ENCODE assay signal across 8 mouse cellular contexts in the genomic region with DNA sequence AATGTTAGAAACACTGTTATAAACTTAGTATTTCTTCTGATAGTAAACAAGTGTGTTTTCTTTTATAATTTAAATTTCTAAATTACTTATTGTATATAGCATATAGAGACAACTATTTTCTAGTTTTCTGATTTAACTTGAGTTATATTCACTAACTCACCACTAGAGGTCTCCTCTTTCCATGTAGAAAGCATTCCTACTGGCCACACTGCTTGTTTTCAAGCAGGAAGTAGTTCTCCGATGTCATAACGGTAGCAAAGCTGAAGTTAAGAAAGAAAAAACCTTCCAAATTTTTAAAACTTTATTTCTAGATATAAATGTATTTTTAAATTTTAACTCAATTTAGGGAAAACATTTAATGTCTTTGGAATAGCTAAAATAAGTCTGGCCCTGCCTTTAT. TPM values are rescaled to one million over a fixed set of nuclear protein-coding genes. Genes with fewer than 3 reads are reported as not detected.
DNase-seq lines count a peak whose midpoint lies in the region; ATAC-seq and TF ChIP-seq lines count a peak whose summit lies in the region.

No protein-coding gene starts in this region.

- no peaks in the 10 kb centered on the region for H3K36me3 ChIP-seq in lung, embryonic 14.5 days (ENCODE audit: insufficient read depth)
- no peaks in the 10 kb centered on the region for H3K36me3 ChIP-seq in heart, embryonic 16.5 days (ENCODE audit: control insufficient read depth, insufficient read depth)

- peak; percentile 76 for TF ChIP-seq CTCF in lung, embryonic 14.5 days (IDR thresholded peaks at IDR 0.05; ENCODE audit: low read depth)

- H3K4me1 ChIP-seq in lung, embryonic 14.5 days (ENCODE audit: insufficient read depth): no peaks in the 10 kb centered on the region
- H3K4me1 ChIP-seq in heart, embryonic 16.5 days (ENCODE audit: control insufficient read depth, insufficient read depth, low read length): 0 out of 2 replicates have a peak, but pooled peaks cover 2% of the 10 kb centered on the region

- peak; percentile 63 for DNase-seq in cerebellum, adult 9-10 months
- no peak for DNase-seq in cerebellum, postnatal 25 days
- peak; percentile 84 for DNase-seq in lung, embryonic 14.5 days
- no peak for DNase-seq in lung, postnatal 4 days
- DNase-seq in layer of hippocampus, adult 8-10 months (ENCODE audit: low spot score in 2 of 2): no peak
- DNase-seq in natural killer cell, adult 2 months (ENCODE audit: low spot score in 2 of 2): no peak

- H3K27ac ChIP-seq in lung, embryonic 14.5 days (ENCODE audit: low read depth): no peak overlapping the region
- H3K27ac ChIP-seq in heart, embryonic 16.5 days (ENCODE audit: low read length): no peak overlapping the region

- ATAC-seq in lung, embryonic 14.5 days (ENCODE audit: insufficient read depth): peak; percentile 75
- peak; percentile 63; the same call in 1 of the 2 replicates for ATAC-seq in heart, embryonic 16.5 days (replicated peaks; ENCODE audit: extremely low read depth, insufficient read depth, low FRiP score)
- peak; percentile 83; the same call in 1 of the 2 replicates for ATAC-seq in monocyte, adult 5-6 weeks (replicated peaks; ENCODE audit: insufficient number of reproducible peaks, low FRiP score, low TSS enrichment, poor library complexity, severe bottlenecking)

- no peaks in the 10 kb centered on the region for H3K27me3 ChIP-seq in lung, embryonic 14.5 days (ENCODE audit: insufficient read depth, low read length)
- H3K27me3 ChIP-seq in heart, embryonic 16.5 days (ENCODE audit: control insufficient read depth, insufficient read depth, low read length): no peaks in the 10 kb centered on the region

- no peak overlapping the region for H3K4me3 ChIP-seq in lung, embryonic 14.5 days (ENCODE audit: low read depth, low read length)
- H3K4me3 ChIP-seq in heart, embryonic 16.5 days (ENCODE audit: low read length): no peak overlapping the region

- no peak overlapping the region for H3K4me2 ChIP-seq in lung, embryonic 14.5 days
- no peak overlapping the region; the same call in 1 of the 2 replicates for H3K4me2 ChIP-seq in heart, embryonic 16.5 days (ENCODE audit: low read depth, low read length)

- WGBS in lung, embryonic 14.5 days: 0% methylated on average over 2 of the region's 2 CpGs
- 4% methylated on average over 2 of the region's 2 CpGs for WGBS in heart, embryonic 16.5 days

- H3K9ac ChIP-seq in lung, embryonic 14.5 days: no peak overlapping the region
- peak overlapping the region; percentile 46; the same call in 1 of the 2 replicates for H3K9ac ChIP-seq in heart, embryonic 16.5 days (ENCODE audit: low read length)

- no peaks in the 10 kb centered on the region for H3K9me3 ChIP-seq in lung, embryonic 14.5 days (ENCODE audit: low read depth, low read length)
- no peaks in the 10 kb centered on the region for H3K9me3 ChIP-seq in heart, embryonic 16.5 days (replicated peaks; ENCODE audit: control insufficient read depth, low read length)

RNA-seq across cellular contexts. Expression of gene Atp5s, which starts 8.8 kb away (rescaled TPM):
- polyA plus RNA-seq in lung, embryonic 14.5 days (2014; fragmentation: Nextera tagmentation; extraction: Ambion mirVana): 29.4 and 33.3 TPM in 2 replicates
- 35.4 and 39.2 TPM in 2 replicates for polyA plus RNA-seq in heart, embryonic 16.5 days (2015; fragmentation: Nextera tagmentation; extraction: Ambion mirVana)
- 1.1 to 11.9 TPM (median 5.0 TPM) in 3 replicates for total RNA-seq in monocyte, adult 5-6 weeks (2017)
- 10 to 100 TPM; 26.9 to 35.8 (median 30.0) TPM for total RNA-seq in layer of hippocampus, adult 8-10 months (2022)

RNA-seq across cellular contexts. Expression of gene L2hgdh, which starts 8.8 kb away (rescaled TPM):
- 13.1 and 14.5 TPM in 2 replicates for polyA plus RNA-seq in lung, embryonic 14.5 days (2014; fragmentation: Nextera tagmentation; extraction: Ambion mirVana)
- polyA plus RNA-seq in heart, embryonic 16.5 days (2015; fragmentation: Nextera tagmentation; extraction: Ambion mirVana): 18.4 and 18.5 TPM in 2 replicates
- 0.38 to 1.8 TPM in 2 of 3 replicates, not detected in the other for total RNA-seq in monocyte, adult 5-6 weeks (2017)
- total RNA-seq in layer of hippocampus, adult 8-10 months (2022): 10 to 100 TPM; 15.5 to 24.9 (median 18.6) TPM

RNA-seq across cellular contexts. Expression of gene Sos2, which starts 51.9 kb away (rescaled TPM):
- 11.4 and 13.0 TPM in 2 replicates for polyA plus RNA-seq in lung, embryonic 14.5 days (2014; fragmentation: Nextera tagmentation; extraction: Ambion mirVana)
- polyA plus RNA-seq in heart, embryonic 16.5 days (2015; fragmentation: Nextera tagmentation; extraction: Ambion mirVana): 7.1 and 7.6 TPM in 2 replicates
- 43.3 to 91.0 TPM (median 60.5 TPM) in 3 replicates for total RNA-seq in monocyte, adult 5-6 weeks (2017)
- total RNA-seq in layer of hippocampus, adult 8-10 months (2022): 10 to 100 TPM; 33.4 to 47.2 (median 39.8) TPM

RNA-seq across cellular contexts. Expression of gene Cdkl1, which starts 57.5 kb away (rescaled TPM):
- polyA plus RNA-seq in lung, embryonic 14.5 days (2014; fragmentation: Nextera tagmentation; extraction: Ambion mirVana): 1.6 and 1.8 TPM in 2 replicates
- polyA plus RNA-seq in heart, embryonic 16.5 days (2015; fragmentation: Nextera tagmentation; extraction: Ambion mirVana): 5.2 and 7.0 TPM in 2 replicates
- total RNA-seq in monocyte, adult 5-6 weeks (2017): 0.49 to 1.2 TPM (median 1.2 TPM) in 3 replicates
- 10 to 100 TPM; 20.1 to 27.1 (median 24.5) TPM for total RNA-seq in layer of hippocampus, adult 8-10 months (2022)

Comparison
In these comparisons a context has a peak if more than half of its experiments do, and no peak if none do; other contexts are left out.
1. DNase-seq: peak in cerebellum, adult 9-10 months (single experiment) and lung, embryonic 14.5 days (single experiment); none in cerebellum, postnatal 25 days (0 of 2), lung, postnatal 4 days (0 of 2), layer of hippocampus, adult 8-10 months (0 of 2) and natural killer cell, adult 2 months (0 of 2).
2. Peak in every context shown above with its lines, with median percentiles within 50 percentile points of each other: ATAC-seq.